Mouse (Mus musculus) embryonic facial prominence, embryonic 14.5 days (tissue): Measurements from ENCODE around the gene Elmo3. TPM values are rescaled to one million over a fixed set of nuclear protein-coding genes. Genes with fewer than 3 reads are reported as not detected.

Source experiments
- ATAC-seq: fragments of 200-750 bp; cut with Nextera tagmentation; 2 replicates; pipeline ENCODE4 v1.8.0; 2017; ENCODE audit warnings: low read depth, moderate number of reproducible peaks, moderate TSS enrichment
- DNase-seq: peaks from one replicate; pipeline ENCODE4 v3.0.0-alpha.2; 2015; ENCODE audit warnings: low spot score
- H3K27ac ChIP-seq: fragments of 300-500 bp; sonication (generic); replicated peaks from 2 replicates; pipeline ENCODE4 v1.5.1; 2014; ENCODE audit warnings: low read depth, mild to moderate bottlenecking, low read length, moderate library complexity
- H3K27me3 ChIP-seq: fragments of 300-500 bp; sonication (generic); replicated peaks from 2 replicates; pipeline ENCODE4 v1.6.1; 2014; ENCODE audit warnings: low read length; ENCODE audit not compliant: control insufficient read depth, insufficient read depth
- H3K36me3 ChIP-seq: fragments of 300-500 bp; sonication (generic); 2 replicates; pipeline ENCODE4 v1.6.1; 2014; ENCODE audit warnings: low read length, mixed read lengths; ENCODE audit not compliant: control insufficient read depth, insufficient read depth
- H3K4me1 ChIP-seq: fragments of 300-500 bp; sonication (generic); 2 replicates; pipeline ENCODE4 v1.6.1; 2014; ENCODE audit warnings: antibody characterized with exemption, low read length; ENCODE audit not compliant: control insufficient read depth, insufficient read depth
- H3K4me2 ChIP-seq: fragments of 300-500 bp; sonication (generic); 2 replicates; pipeline ENCODE4 v1.6.1; 2014; ENCODE audit warnings: low read depth, mild to moderate bottlenecking, low read length, moderate library complexity, mixed read lengths
- H3K4me3 ChIP-seq: fragments of 300-500 bp; sonication (generic); 2 replicates; pipeline ENCODE4 v1.5.1; 2014; ENCODE audit warnings: low read depth, mild to moderate bottlenecking, low read length
- H3K9ac ChIP-seq: fragments of 300-500 bp; sonication (generic); 2 replicates; pipeline ENCODE4 v1.6.1; 2014; ENCODE audit warnings: low read depth, mild to moderate bottlenecking, low read length, moderate library complexity, mixed read lengths
- H3K9me3 ChIP-seq: fragments of 300-500 bp; sonication (generic); 2 replicates; pipeline ENCODE4 v1.6.1; 2016; ENCODE audit warnings: low read length; ENCODE audit not compliant: control insufficient read depth
- WGBS: fragments of 180-500 bp; shearing (Covaris S2); extraction: QIAGEN DNeasy Blood & Tissue Kit; methylation state at CpG from one replicate; pipeline ENCODE4 v1.1.7; 2014; 5-methylcytosine and 5-hydroxymethylcytosine counted together
- polyA plus RNA-seq: library from polyadenylated mRNA; unstranded; fragments of >200 nt; fragmentation: Nextera tagmentation; extraction: Ambion mirVana; gene quantifications from 2 replicates; pipeline ENCODE4 v1.2.1, GENCODE M21; 2014

Elmo3 gene
- polyA plus RNA-seq, 1 experiment from 2014 or later, result 5.1 TPM

GRCm38 (mm10) chr8:105309142-105309847, 3.9 kb downstream of the Elmo3 start:
- no peaks in the 10 kb centered on the region for H3K27me3 ChIP-seq

GRCm38 (mm10) chr8:105310118-105310517, 4.7 kb downstream of the Elmo3 start:
- Histone ChIP-seq H3K4me1 (peaks cover 7% of the 10 kb centered on the region), H3K4me2 (no peak overlapping the region), H3K36me3 (peaks cover 74% of the 10 kb centered on the region), H3K27ac (no peak overlapping the region), H3K9ac (no peak overlapping the region), H3K27me3 (no peaks in the 10 kb centered on the region), H3K9me3 (no peaks in the 10 kb centered on the region), H3K4me3 (no peak overlapping the region)
- DNase-seq, result no peak
- ATAC-seq, result no peak
- WGBS, result 81% methylated on average over 8 of the region's 8 CpGs

More at GRCm38 (mm10) chr8:105309142-105309847, 3.9 kb downstream of the Elmo3 start:
- peaks cover 70% of the 10 kb centered on the region for H3K36me3 ChIP-seq
- no peaks in the 10 kb centered on the region for H3K9me3 ChIP-seq
- H3K4me3 ChIP-seq, result no peak overlapping the region
- WGBS, result 78% methylated on average over 15 of the region's 15 CpGs
- no peak overlapping the region for H3K27ac ChIP-seq
- no peak for ATAC-seq
- no peak overlapping the region for H3K4me2 ChIP-seq
- H3K4me1 ChIP-seq, result peaks cover 11% of the 10 kb centered on the region
- no peak for DNase-seq
- H3K9ac ChIP-seq, result no peak overlapping the region

- DNase-seq (no peak), ATAC-seq (no peak)
- H3K9ac ChIP-seq, result no peak overlapping the region
- 82% methylated on average over 1 of the region's 1 CpGs for WGBS
- no peak overlapping the region for H3K27ac ChIP-seq
- no peaks in the 10 kb centered on the region for H3K9me3 ChIP-seq
- peaks cover 87% of the 10 kb centered on the region for H3K36me3 ChIP-seq
- H3K4me1 ChIP-seq, result no peaks in the 10 kb centered on the region
- no peak overlapping the region for H3K4me3 ChIP-seq
- H3K27me3 ChIP-seq, result no peaks in the 10 kb centered on the region
- no peak overlapping the region for H3K4me2 ChIP-seq
These were observed 6.3 kb downstream of the Elmo3 start for GRCm38 (mm10) chr8:105311718-105312117.

GRCm38 (mm10) chr8:105312891-105313481, 7.6 kb downstream of the Elmo3 start:
- ATAC-seq (no peak), DNase-seq (no peak)
- H3K9ac ChIP-seq, result no peak overlapping the region
- no peak overlapping the region for H3K4me3 ChIP-seq
- H3K9me3 ChIP-seq, result no peaks in the 10 kb centered on the region
- no peaks in the 10 kb centered on the region for H3K4me1 ChIP-seq
- no peak overlapping the region for H3K27ac ChIP-seq
- H3K4me2 ChIP-seq, result no peak overlapping the region
- WGBS, result 84% methylated on average over 8 of the region's 8 CpGs
- no peaks in the 10 kb centered on the region for H3K27me3 ChIP-seq
- H3K36me3 ChIP-seq, result peaks cover 79% of the 10 kb centered on the region

GRCm38 (mm10) chr8:105313622-105314402, 8.4 kb downstream of the Elmo3 start:
- Histone ChIP-seq H3K27me3 (no peaks in the 10 kb centered on the region), H3K9me3 (no peaks in the 10 kb centered on the region), H3K4me2 (no peak overlapping the region), H3K4me3 (no peak overlapping the region), H3K9ac (no peak overlapping the region), H3K36me3 (peaks cover 76% of the 10 kb centered on the region), H3K27ac (no peak overlapping the region), H3K4me1 (no peaks in the 10 kb centered on the region)
- WGBS, result 87% methylated on average over 9 of the region's 9 CpGs
- ATAC-seq (no peak), DNase-seq (no peak)

- DNase-seq, result no peak
- 82% methylated on average over 18 of the region's 18 CpGs for WGBS
- H3K36me3 ChIP-seq, result peaks cover 65% of the 10 kb centered on the region
- H3K4me2 ChIP-seq, result no peak overlapping the region
- H3K27me3 ChIP-seq, result no peaks in the 10 kb centered on the region
- H3K4me3 ChIP-seq, result no peak overlapping the region
- no peaks in the 10 kb centered on the region for H3K9me3 ChIP-seq
- ATAC-seq, result no peak
- H3K4me1 ChIP-seq, result no peaks in the 10 kb centered on the region
- H3K27ac ChIP-seq, result no peak overlapping the region
- H3K9ac ChIP-seq, result no peak overlapping the region; the same call in 1 of the 2 replicates
These were observed 9.8 kb downstream of the Elmo3 start for GRCm38 (mm10) chr8:105315073-105315769.

GRCm38 (mm10) chr8:105317941-105318340, 12.5 kb downstream of the Elmo3 start:
- Histone ChIP-seq H3K27me3 (no peaks in the 10 kb centered on the region), H3K9ac (no peak overlapping the region), H3K27ac (no peak overlapping the region), H3K9me3 (no peaks in the 10 kb centered on the region), H3K4me3 (no peak overlapping the region), H3K4me1 (no peaks in the 10 kb centered on the region), H3K36me3 (peaks cover 52% of the 10 kb centered on the region), H3K4me2 (no peak overlapping the region)
- 87% methylated on average over 4 of the region's 4 CpGs for WGBS
- DNase-seq, result no peak
- no peak for ATAC-seq

GRCm38 (mm10) chr8:105318662-105319190, 13.3 kb downstream of the Elmo3 start:
- Histone ChIP-seq H3K9ac (no peak overlapping the region), H3K27me3 (no peaks in the 10 kb centered on the region), H3K4me1 (no peaks in the 10 kb centered on the region), H3K4me2 (no peak overlapping the region), H3K36me3 (peaks cover 52% of the 10 kb centered on the region), H3K27ac (no peak overlapping the region), H3K4me3 (no peak overlapping the region), H3K9me3 (no peaks in the 10 kb centered on the region)
- WGBS, result 84% methylated on average over 11 of the region's 11 CpGs
- no peak for ATAC-seq
- DNase-seq, result no peak
